Mouse (Mus musculus) skeletal muscle tissue, adult 2 months (tissue): ENCODE data around the gene Zeb2.

ENCODE experiments used
- DNase-seq: peaks from one replicate; pipeline ENCODE4 v3.0.0-alpha.2; 2012; ENCODE audit warnings: low read depth, low spot score

Zeb2 gene

GRCm38 (mm10) chr2:45117087-45117561, at the start of gene Zeb2:
Gene Zeb2 (minus strand): TSS chr2:45117395.
- DNase-seq = peak; percentile 76

- DNase-seq = no peak
Measured at GRCm38 (mm10) chr2:45158785-45159184, 41.6 kb upstream of the Zeb2 start.

GRCm38 (mm10) chr2:45158351-45158782, 41.2 kb upstream of the Zeb2 start:
- no peak for DNase-seq

GRCm38 (mm10) chr2:45153315-45153714, 36.1 kb upstream of the Zeb2 start:
- DNase-seq = no peak

- no peak for DNase-seq
Measured at GRCm38 (mm10) chr2:45143162-45143561, 26.0 kb upstream of the Zeb2 start.

- no peak for DNase-seq
Measured at GRCm38 (mm10) chr2:45138906-45139305, 21.7 kb upstream of the Zeb2 start.

GRCm38 (mm10) chr2:45136783-45137182, 19.6 kb upstream of the Zeb2 start:
- DNase-seq = no peak

- no peak for DNase-seq
Measured at GRCm38 (mm10) chr2:45133225-45133624, 16.0 kb upstream of the Zeb2 start.

GRCm38 (mm10) chr2:45130461-45131156, 13.4 kb upstream of the Zeb2 start:
- DNase-seq = no peak

- DNase-seq = no peak
Measured at GRCm38 (mm10) chr2:45129556-45129955, 12.4 kb upstream of the Zeb2 start.

GRCm38 (mm10) chr2:45128696-45129095, 11.5 kb upstream of the Zeb2 start:
- DNase-seq = no peak

GRCm38 (mm10) chr2:45126401-45126800, 9.2 kb upstream of the Zeb2 start:
- no peak for DNase-seq

GRCm38 (mm10) chr2:45125181-45125580, 8.0 kb upstream of the Zeb2 start:
- no peak for DNase-seq

- no peak for DNase-seq
Measured at GRCm38 (mm10) chr2:45123490-45123889, 6.3 kb upstream of the Zeb2 start.

- DNase-seq = no peak
Measured at GRCm38 (mm10) chr2:45118121-45118520, 926 bp upstream of the Zeb2 start.

- no peak for DNase-seq
Measured at GRCm38 (mm10) chr2:45117592-45117991, 397 bp upstream of the Zeb2 start.

- DNase-seq = no peak
Measured at GRCm38 (mm10) chr2:45116531-45117024, 617 bp downstream of the Zeb2 start.

- no peak for DNase-seq
Measured at GRCm38 (mm10) chr2:45115720-45116495, 1.3 kb downstream of the Zeb2 start.

- DNase-seq = no peak
Measured at GRCm38 (mm10) chr2:45115211-45115610, 2.0 kb downstream of the Zeb2 start.

GRCm38 (mm10) chr2:45114596-45114995, 2.6 kb downstream of the Zeb2 start:
- DNase-seq = no peak

- DNase-seq = no peak
Measured at GRCm38 (mm10) chr2:45113912-45114311, 3.3 kb downstream of the Zeb2 start.

GRCm38 (mm10) chr2:45112891-45113683, 4.1 kb downstream of the Zeb2 start:
- peak; percentile 79 for DNase-seq
